Mouse (Mus musculus) kidney, embryonic 15.5 days (tissue): ENCODE results near the gene Pfkfb3. TPM values are rescaled to one million over a fixed set of nuclear protein-coding genes. Genes with fewer than 3 reads are reported as not detected.

Experiments used
- ATAC-seq: fragments of 200-750 bp; cut with Nextera tagmentation; replicated peaks from 2 replicates; pipeline ENCODE4 v1.8.0; 2017; ENCODE audit warnings: moderate TSS enrichment; ENCODE audit not compliant: low FRiP score
- H3K27ac ChIP-seq: fragments of 300-500 bp; sonication (generic); 2 replicates; pipeline ENCODE4 v1.5.1; 2015; ENCODE audit warnings: mild to moderate bottlenecking, inconsistent platforms
- H3K27me3 ChIP-seq: fragments of 300-500 bp; sonication (generic); 2 replicates; pipeline ENCODE4 v1.6.1; 2015; ENCODE audit warnings: inconsistent platforms
- H3K36me3 ChIP-seq: fragments of 300-500 bp; sonication (generic); 2 replicates; pipeline ENCODE4 v1.6.1; 2015; ENCODE audit warnings: inconsistent platforms
- H3K4me1 ChIP-seq: fragments of 300-500 bp; sonication (generic); 2 replicates; pipeline ENCODE4 v1.6.1; 2015; ENCODE audit warnings: inconsistent platforms
- H3K4me2 ChIP-seq: fragments of 300-500 bp; sonication (generic); 2 replicates; pipeline ENCODE4 v1.6.1; 2015; ENCODE audit warnings: moderate library complexity, mild to moderate bottlenecking, inconsistent platforms
- H3K4me3 ChIP-seq: fragments of 300-500 bp; sonication (generic); replicated peaks from 2 replicates; pipeline ENCODE4 v1.5.1; 2015; ENCODE audit warnings: mild to moderate bottlenecking, inconsistent platforms
- H3K9ac ChIP-seq: fragments of 300-500 bp; sonication (generic); 2 replicates; pipeline ENCODE4 v1.6.1; 2015; ENCODE audit warnings: mild to moderate bottlenecking, inconsistent platforms
- H3K9me3 ChIP-seq: fragments of 300-500 bp; sonication (generic); replicated peaks from 2 replicates; pipeline ENCODE4 v1.6.1; 2016; ENCODE audit warnings: inconsistent platforms
- WGBS: fragments of 180-500 bp; shearing (Covaris S2); methylation state at CpG from one replicate; pipeline ENCODE4 v1.1.7; 2015; ENCODE audit warnings: mixed read lengths; 5-methylcytosine and 5-hydroxymethylcytosine counted together
- polyA plus RNA-seq: library from polyadenylated mRNA; unstranded; fragments of >200 nt; fragmentation: Nextera tagmentation; extraction: Ambion mirVana; gene quantifications from 2 replicates; pipeline ENCODE4 v1.2.1, GENCODE M21; 2015

The Pfkfb3 gene
- polyA plus RNA-seq, 1 experiment from 2014 or later = 13.2 TPM

- Histone ChIP-seq H3K4me2 (no peak overlapping the region), H3K9me3 (no peaks in the 10 kb centered on the region), H3K27me3 (no peaks in the 10 kb centered on the region), H3K4me3 (no peak overlapping the region), H3K9ac (no peak overlapping the region), H3K27ac (no peak overlapping the region), H3K36me3 (no peaks in the 10 kb centered on the region), H3K4me1 (no peaks in the 10 kb centered on the region)
- ATAC-seq = no peak
- WGBS = 78% methylated on average over 6 of the region's 6 CpGs
These were observed 29.1 kb downstream of the Pfkfb3 start for GRCm38 (mm10) chr2:11524736-11525135.

- no peak for ATAC-seq
- H3K36me3 ChIP-seq = no peaks in the 10 kb centered on the region
- WGBS = 91% methylated on average over 7 of the region's 7 CpGs
These were observed 32.1 kb downstream of the Pfkfb3 start for GRCm38 (mm10) chr2:11521758-11522157.

GRCm38 (mm10) chr2:11520786-11521185 is 33.1 kb downstream of the Pfkfb3 start:
- no peak for ATAC-seq
- 83% methylated on average over 9 of the region's 9 CpGs for WGBS
- no peak overlapping the region for H3K4me2 ChIP-seq

More at GRCm38 (mm10) chr2:11521758-11522157, 32.1 kb downstream of the Pfkfb3 start:
- H3K4me1 ChIP-seq = no peaks in the 10 kb centered on the region
- no peaks in the 10 kb centered on the region for H3K9me3 ChIP-seq
- no peaks in the 10 kb centered on the region for H3K27me3 ChIP-seq
- no peak overlapping the region for H3K4me3 ChIP-seq
- no peak overlapping the region for H3K27ac ChIP-seq
- H3K4me2 ChIP-seq = no peak overlapping the region
- no peak overlapping the region for H3K9ac ChIP-seq

GRCm38 (mm10) chr2:11515828-11516227 is 38.0 kb downstream of the Pfkfb3 start:
- Histone ChIP-seq H3K27ac (no peak overlapping the region), H3K4me3 (no peak overlapping the region), H3K27me3 (no peaks in the 10 kb centered on the region), H3K9me3 (no peaks in the 10 kb centered on the region), H3K36me3 (no peaks in the 10 kb centered on the region), H3K9ac (no peak overlapping the region), H3K4me1 (no peaks in the 10 kb centered on the region), H3K4me2 (no peak overlapping the region)
- 75% methylated on average over 3 of the region's 3 CpGs for WGBS
- no peak for ATAC-seq

More at GRCm38 (mm10) chr2:11520786-11521185, 33.1 kb downstream of the Pfkfb3 start:
- H3K9me3 ChIP-seq = no peaks in the 10 kb centered on the region
- no peaks in the 10 kb centered on the region for H3K4me1 ChIP-seq
- H3K9ac ChIP-seq = no peak overlapping the region
- H3K27me3 ChIP-seq = no peaks in the 10 kb centered on the region
- H3K27ac ChIP-seq = no peak overlapping the region
- no peak overlapping the region for H3K4me3 ChIP-seq
- H3K36me3 ChIP-seq = no peaks in the 10 kb centered on the region

GRCm38 (mm10) chr2:11513057-11513967 is 40.6 kb downstream of the Pfkfb3 start:
- H3K9me3 ChIP-seq = no peaks in the 10 kb centered on the region
- no peak overlapping the region for H3K4me2 ChIP-seq
- 65% methylated on average over 18 of the region's 18 CpGs for WGBS
- H3K4me1 ChIP-seq = no peaks in the 10 kb centered on the region
- no peak overlapping the region for H3K27ac ChIP-seq
- ATAC-seq = no peak
- H3K27me3 ChIP-seq = no peaks in the 10 kb centered on the region
- no peak overlapping the region for H3K4me3 ChIP-seq
- no peak overlapping the region for H3K9ac ChIP-seq
- H3K36me3 ChIP-seq = no peaks in the 10 kb centered on the region

- Histone ChIP-seq H3K27ac (no peak overlapping the region), H3K4me3 (no peak overlapping the region), H3K36me3 (no peaks in the 10 kb centered on the region), H3K27me3 (no peaks in the 10 kb centered on the region), H3K4me2 (no peak overlapping the region), H3K9ac (no peak overlapping the region), H3K9me3 (no peaks in the 10 kb centered on the region), H3K4me1 (no peaks in the 10 kb centered on the region)
- no peak for ATAC-seq
- whole genome bisulfite sequencing = 83% methylated on average over 1 of the region's 1 CpGs
These were observed 41.8 kb downstream of the Pfkfb3 start for GRCm38 (mm10) chr2:11512127-11512526.

GRCm38 (mm10) chr2:11503736-11504135 is 50.1 kb downstream of the Pfkfb3 start:
- H3K4me2 ChIP-seq = peak overlapping the region; percentile 94
- H3K9ac ChIP-seq = no peak overlapping the region
- no peaks in the 10 kb centered on the region for H3K9me3 ChIP-seq
- peak overlapping the region; percentile 61 for H3K4me3 ChIP-seq
- peak overlapping the region; percentile 90; the same call in 1 of the 2 replicates for H3K27ac ChIP-seq
- H3K36me3 ChIP-seq = no peaks in the 10 kb centered on the region
- peaks cover 12% of the 10 kb centered on the region for H3K27me3 ChIP-seq
- ATAC-seq = no peak
- peaks cover 44% of the 10 kb centered on the region for H3K4me1 ChIP-seq
- WGBS = 23% methylated on average over 7 of the region's 7 CpGs

GRCm38 (mm10) chr2:11502901-11503431 is 50.9 kb downstream of the Pfkfb3 start:
- Histone ChIP-seq H3K4me3 (peak overlapping the region; percentile 61), H3K27ac (peak overlapping the region; percentile 90), H3K4me2 (peak overlapping the region; percentile 94), H3K4me1 (peaks cover 46% of the 10 kb centered on the region), H3K9me3 (no peaks in the 10 kb centered on the region), H3K9ac (peak overlapping the region; percentile 50), H3K36me3 (no peaks in the 10 kb centered on the region), H3K27me3 (peaks cover 12% of the 10 kb centered on the region)
- peak; percentile 63 for ATAC-seq
- WGBS = under 1% methylated on average over 39 of the region's 39 CpGs

- peak; percentile 14 for ATAC-seq
These were observed 51.6 kb downstream of the Pfkfb3 start for GRCm38 (mm10) chr2:11502255-11502765.

GRCm38 (mm10) chr2:11501301-11502254 is 52.3 kb downstream of the Pfkfb3 start:
- Histone ChIP-seq H3K9ac (peak overlapping the region; percentile 64), H3K27me3 (peaks cover 12% of the 10 kb centered on the region), H3K36me3 (no peaks in the 10 kb centered on the region), H3K4me2 (peak overlapping the region; percentile 94), H3K4me1 (peaks cover 46% of the 10 kb centered on the region), H3K9me3 (no peaks in the 10 kb centered on the region), H3K27ac (peak overlapping the region; percentile 90), H3K4me3 (peak overlapping the region; percentile 61)
- peak; percentile 90 for ATAC-seq
- under 1% methylated on average over 76 of the region's 76 CpGs for WGBS

More at GRCm38 (mm10) chr2:11502255-11502765, 51.6 kb downstream of the Pfkfb3 start:
- Histone ChIP-seq H3K9ac (peak overlapping the region; percentile 50; the same call in 1 of the 2 replicates), H3K9me3 (no peaks in the 10 kb centered on the region), H3K36me3 (no peaks in the 10 kb centered on the region), H3K4me1 (peaks cover 46% of the 10 kb centered on the region), H3K27me3 (peaks cover 12% of the 10 kb centered on the region), H3K4me2 (peak overlapping the region; percentile 94), H3K27ac (peak overlapping the region; percentile 90; the same call in 1 of the 2 replicates), H3K4me3 (peak overlapping the region; percentile 61)
- under 1% methylated on average over 15 of the region's 15 CpGs for whole genome bisulfite sequencing

GRCm38 (mm10) chr2:11500666-11501065 is 53.2 kb downstream of the Pfkfb3 start:
- Histone ChIP-seq H3K9me3 (no peaks in the 10 kb centered on the region), H3K4me3 (peak overlapping the region; percentile 61), H3K27me3 (peaks cover 12% of the 10 kb centered on the region), H3K4me2 (peak overlapping the region; percentile 94), H3K27ac (peak overlapping the region; percentile 90), H3K36me3 (no peaks in the 10 kb centered on the region), H3K4me1 (peaks cover 46% of the 10 kb centered on the region), H3K9ac (peak overlapping the region; percentile 64)
- ATAC-seq = no peak
- 8% methylated on average over 8 of the region's 8 CpGs for WGBS
